Mouse (Mus musculus) heart, adult 2 months (tissue): Measurements from ENCODE around the gene Ndufa8.

Source experiments
- CTCF ChIP-seq: fragments of 200-600 bp; IDR thresholded peaks from 2 replicates; pipeline ENCODE4 v1.8.1; 2022; ENCODE audit warnings: antibody characterized with exemption, mild to moderate bottlenecking, moderate library complexity
- EP300 ChIP-seq: fragments of 200-500 bp; IDR thresholded peaks from 2 replicates; pipeline ENCODE4 v1.6.1; 2011; ENCODE audit warnings: low read depth, low read length, control low read depth; ENCODE audit not compliant: insufficient read depth
- POLR2A ChIP-seq: fragments of 200-500 bp; IDR thresholded peaks from 2 replicates; pipeline ENCODE4 v1.6.1; 2011; ENCODE audit warnings: mild to moderate bottlenecking, low read depth, low read length, control low read depth; ENCODE audit not compliant: insufficient read depth

DNA sequence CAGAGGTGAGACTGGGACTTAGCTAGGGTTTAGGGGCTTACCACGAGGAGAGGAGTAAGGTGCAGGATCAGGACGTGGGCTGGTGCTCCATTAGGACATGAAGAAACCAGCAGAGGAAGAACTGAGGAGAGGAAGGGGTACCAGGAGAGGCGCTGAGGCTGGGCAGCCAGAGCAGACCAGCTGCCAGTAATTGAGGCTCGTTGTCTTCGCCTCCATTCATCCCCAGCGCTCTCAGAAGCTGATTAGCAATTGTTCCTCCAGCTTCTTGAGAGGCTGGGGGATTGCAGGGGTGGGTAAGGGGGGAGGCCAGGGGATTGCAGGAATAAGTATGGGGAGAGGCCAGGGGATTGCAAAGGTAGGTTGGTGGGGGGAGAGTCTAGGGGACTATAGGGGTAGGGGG is 47.0 kb downstream of the Ndufa8 start:
- TF ChIP-seq CTCF (no peak), POLR2A (no peak), EP300 (no peak)
